Mouse (Mus musculus): Measurements from ENCODE around the gene Adipor2. TPM values are rescaled to one million over a fixed set of nuclear protein-coding genes. Genes with fewer than 3 reads are reported as not detected.

The Adipor2 gene
- 104 and 111 TPM in 2 replicates for polyA plus RNA-seq (2011; ENCODE audit: insufficient read depth, insufficient read length, low read depth, missing spikeins)

DNA sequence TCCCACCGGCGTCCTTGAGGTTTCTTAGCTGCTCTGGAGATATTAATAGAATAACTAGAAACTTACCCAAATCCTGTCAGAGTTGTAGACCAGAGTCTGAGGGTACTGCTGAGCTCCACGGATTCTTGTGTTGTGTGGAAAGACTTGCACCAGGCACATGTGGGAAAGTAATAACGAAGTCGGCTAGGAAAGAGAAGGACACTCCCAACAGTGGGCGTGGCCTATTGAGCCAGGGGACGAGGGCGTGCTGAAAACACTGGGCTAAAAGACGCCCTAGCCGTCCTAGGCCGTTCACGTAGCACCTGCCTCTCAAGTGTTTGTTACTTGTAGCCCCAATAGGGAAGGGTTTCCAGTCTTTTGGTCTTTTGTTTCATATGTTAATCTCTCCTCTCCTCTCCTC lies at the start of gene Adipor2:
Gene Adipor2, minus strand, starts transcription at position 351 of the 400 bp plus-strand sequence.
- Histone ChIP-seq H3K36me3 (ENCODE audit: control insufficient read depth, insufficient read depth, low read length, poor library complexity, severe bottlenecking) (no peaks in the 10 kb centered on the region), H3K4me3 (ENCODE audit: low read depth, low read length) (peak within 1 kb of the TSS; percentile 85), H3K9me3 (replicated peaks; ENCODE audit: control insufficient read depth, insufficient read depth, low read length, poor library complexity, severe bottlenecking) (no peaks in the 10 kb centered on the region), H3K9ac (ENCODE audit: low read depth, poor library complexity, severe bottlenecking) (peak within 1 kb of the TSS; percentile 77), H3K4me1 (ENCODE audit: control insufficient read depth, insufficient read depth, low read length) (peaks cover 3% of the 10 kb centered on the region), H3K27ac (ENCODE audit: insufficient read depth, low read length) (peak within 1 kb of the TSS; percentile 94), H3K27me3 (ENCODE audit: control insufficient read depth, insufficient read depth, low read length, poor library complexity, severe bottlenecking) (no peaks in the 10 kb centered on the region)
- TF ChIP-seq POLR2A (IDR thresholded peaks at IDR 0.05; ENCODE audit: insufficient read depth, low read length) (peak; percentile 68), EP300 (IDR thresholded peaks at IDR 0.05; ENCODE audit: insufficient read depth, low read depth, low read length) (peak; percentile 96), CTCF (IDR thresholded peaks at IDR 0.05; ENCODE audit: low read depth, low read length) (no peak)

DNA sequence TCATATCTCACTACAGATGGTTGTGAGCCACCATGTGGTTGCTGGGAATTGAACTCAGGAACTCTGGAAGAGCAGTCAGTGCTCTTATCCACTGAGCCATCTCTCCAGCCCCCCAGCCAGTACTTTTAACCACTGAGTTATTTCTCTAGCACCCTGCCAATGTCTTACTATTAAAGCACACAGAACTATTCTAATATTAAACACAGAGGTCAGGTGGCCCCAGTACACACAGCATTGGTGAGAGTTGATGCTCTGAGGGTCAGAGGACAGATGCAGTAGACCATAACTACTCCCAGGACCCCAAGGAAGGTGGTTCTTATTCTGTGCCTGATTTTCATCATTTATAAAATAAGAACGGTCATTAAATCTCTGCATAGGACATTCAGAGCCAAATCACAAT lies 48.7 kb upstream of the Adipor2 start:
- Histone ChIP-seq H3K27ac (ENCODE audit: insufficient read depth, low read length) (no peak overlapping the region), H3K9ac (ENCODE audit: low read depth, poor library complexity, severe bottlenecking) (no peak overlapping the region), H3K4me3 (ENCODE audit: low read depth, low read length) (no peak overlapping the region), H3K36me3 (ENCODE audit: control insufficient read depth, insufficient read depth, low read length, poor library complexity, severe bottlenecking) (no peaks in the 10 kb centered on the region), H3K27me3 (ENCODE audit: control insufficient read depth, insufficient read depth, low read length, poor library complexity, severe bottlenecking) (no peaks in the 10 kb centered on the region), H3K4me1 (ENCODE audit: control insufficient read depth, insufficient read depth, low read length) (peaks cover 2% of the 10 kb centered on the region), H3K9me3 (replicated peaks; ENCODE audit: control insufficient read depth, insufficient read depth, low read length, poor library complexity, severe bottlenecking) (no peaks in the 10 kb centered on the region)
- TF ChIP-seq CTCF (IDR thresholded peaks at IDR 0.05; ENCODE audit: low read depth, low read length) (no peak), POLR2A (IDR thresholded peaks at IDR 0.05; ENCODE audit: insufficient read depth, low read length) (no peak), EP300 (IDR thresholded peaks at IDR 0.05; ENCODE audit: insufficient read depth, low read depth, low read length) (no peak)

DNA sequence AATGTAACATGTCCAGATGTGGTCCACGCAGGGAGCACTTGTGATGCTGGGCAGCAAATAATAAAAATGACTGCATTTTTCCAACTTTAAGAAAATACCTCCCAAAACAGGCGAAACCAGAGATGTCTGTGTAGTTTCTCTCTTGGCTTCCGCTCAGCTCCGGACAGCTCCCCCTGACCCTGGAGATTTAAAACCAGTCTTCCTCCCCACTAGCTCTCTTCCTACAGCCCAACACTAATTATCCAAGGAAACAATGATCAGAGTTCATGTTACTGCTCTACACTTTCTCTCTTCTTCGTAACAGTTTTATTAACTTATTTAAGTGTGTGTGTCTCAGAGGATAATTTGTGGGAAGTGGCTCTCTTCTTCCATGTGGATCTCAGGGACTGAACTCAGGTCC lies 42.9 kb upstream of the Adipor2 start:
- H3K36me3 ChIP-seq (ENCODE audit: control insufficient read depth, insufficient read depth, low read length, poor library complexity, severe bottlenecking) = no peaks in the 10 kb centered on the region
- H3K9ac ChIP-seq (ENCODE audit: low read depth, poor library complexity, severe bottlenecking) = no peak overlapping the region
- H3K27me3 ChIP-seq (ENCODE audit: control insufficient read depth, insufficient read depth, low read length, poor library complexity, severe bottlenecking) = no peaks in the 10 kb centered on the region
- H3K9me3 ChIP-seq (replicated peaks; ENCODE audit: control insufficient read depth, insufficient read depth, low read length, poor library complexity, severe bottlenecking) = no peaks in the 10 kb centered on the region
- H3K4me1 ChIP-seq (ENCODE audit: control insufficient read depth, insufficient read depth, low read length) = no peaks in the 10 kb centered on the region
- no peak overlapping the region for H3K4me3 ChIP-seq (ENCODE audit: low read depth, low read length)
- no peak overlapping the region for H3K27ac ChIP-seq (ENCODE audit: insufficient read depth, low read length)
- TF ChIP-seq POLR2A (IDR thresholded peaks at IDR 0.05; ENCODE audit: insufficient read depth, low read length) = no peak
- no peak for TF ChIP-seq EP300 (IDR thresholded peaks at IDR 0.05; ENCODE audit: insufficient read depth, low read depth, low read length)
- TF ChIP-seq CTCF (IDR thresholded peaks at IDR 0.05; ENCODE audit: low read depth, low read length) = no peak

DNA sequence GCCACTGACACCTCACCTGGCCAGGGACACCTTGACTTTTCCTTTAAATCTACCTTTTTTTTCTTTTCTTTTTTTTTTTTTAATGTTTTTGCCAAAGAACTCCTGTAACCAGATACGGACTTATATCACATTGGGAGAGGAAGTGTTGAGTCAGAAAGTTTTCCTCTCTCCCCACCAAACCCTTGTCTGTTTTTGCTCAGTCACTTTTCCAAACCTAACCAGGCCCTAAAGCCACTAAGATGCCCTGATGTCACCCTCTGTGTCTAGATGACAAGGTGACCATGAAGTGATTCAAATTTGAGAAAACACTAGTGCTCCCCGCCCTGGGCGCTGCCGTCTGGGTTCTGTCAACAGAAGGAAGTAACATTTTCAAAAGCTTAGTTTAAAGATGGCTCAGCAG lies 41.5 kb upstream of the Adipor2 start:
- no peak for TF ChIP-seq EP300 (IDR thresholded peaks at IDR 0.05; ENCODE audit: insufficient read depth, low read depth, low read length)
- TF ChIP-seq POLR2A (IDR thresholded peaks at IDR 0.05; ENCODE audit: insufficient read depth, low read length) = no peak
- TF ChIP-seq CTCF (IDR thresholded peaks at IDR 0.05; ENCODE audit: low read depth, low read length) = no peak
- H3K27ac ChIP-seq (ENCODE audit: insufficient read depth, low read length) = no peak overlapping the region
- H3K9ac ChIP-seq (ENCODE audit: low read depth, poor library complexity, severe bottlenecking) = no peak overlapping the region

DNA sequence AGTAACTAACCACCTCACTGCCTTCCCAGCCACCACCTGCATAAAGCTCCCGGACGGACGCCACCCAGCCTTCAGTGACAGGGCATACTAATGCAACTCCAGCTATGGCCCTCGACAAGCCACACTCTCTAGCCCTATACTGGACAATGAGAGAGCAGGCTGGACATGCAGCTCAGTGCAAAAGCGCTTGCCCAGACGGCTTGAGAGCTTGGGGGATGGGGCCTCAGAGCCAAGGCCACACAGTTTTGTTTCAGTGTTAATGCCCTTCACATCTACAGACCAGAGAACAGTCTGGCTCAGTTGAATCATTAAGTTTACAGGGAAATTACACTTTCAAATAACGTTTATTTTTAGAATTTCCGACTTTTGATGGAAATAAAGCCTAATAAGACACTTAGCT lies 40.7 kb upstream of the Adipor2 start:
- TF ChIP-seq EP300 (IDR thresholded peaks at IDR 0.05; ENCODE audit: insufficient read depth, low read depth, low read length) (no peak), CTCF (IDR thresholded peaks at IDR 0.05; ENCODE audit: low read depth, low read length) (no peak), POLR2A (IDR thresholded peaks at IDR 0.05; ENCODE audit: insufficient read depth, low read length) (no peak)
- Histone ChIP-seq H3K4me3 (ENCODE audit: low read depth, low read length) (no peak overlapping the region), H3K27ac (ENCODE audit: insufficient read depth, low read length) (no peak overlapping the region), H3K9ac (ENCODE audit: low read depth, poor library complexity, severe bottlenecking) (no peak overlapping the region), H3K4me1 (ENCODE audit: control insufficient read depth, insufficient read depth, low read length) (no peaks in the 10 kb centered on the region), H3K9me3 (replicated peaks; ENCODE audit: control insufficient read depth, insufficient read depth, low read length, poor library complexity, severe bottlenecking) (no peaks in the 10 kb centered on the region), H3K36me3 (ENCODE audit: control insufficient read depth, insufficient read depth, low read length, poor library complexity, severe bottlenecking) (no peaks in the 10 kb centered on the region), H3K27me3 (ENCODE audit: control insufficient read depth, insufficient read depth, low read length, poor library complexity, severe bottlenecking) (no peaks in the 10 kb centered on the region)

More for the DNA sequence above, 41.5 kb upstream of the Adipor2 start:
- Histone ChIP-seq H3K4me1 (ENCODE audit: control insufficient read depth, insufficient read depth, low read length) (no peaks in the 10 kb centered on the region), H3K27me3 (ENCODE audit: control insufficient read depth, insufficient read depth, low read length, poor library complexity, severe bottlenecking) (no peaks in the 10 kb centered on the region), H3K36me3 (ENCODE audit: control insufficient read depth, insufficient read depth, low read length, poor library complexity, severe bottlenecking) (no peaks in the 10 kb centered on the region), H3K9me3 (replicated peaks; ENCODE audit: control insufficient read depth, insufficient read depth, low read length, poor library complexity, severe bottlenecking) (no peaks in the 10 kb centered on the region), H3K4me3 (ENCODE audit: low read depth, low read length) (no peak overlapping the region)

DNA sequence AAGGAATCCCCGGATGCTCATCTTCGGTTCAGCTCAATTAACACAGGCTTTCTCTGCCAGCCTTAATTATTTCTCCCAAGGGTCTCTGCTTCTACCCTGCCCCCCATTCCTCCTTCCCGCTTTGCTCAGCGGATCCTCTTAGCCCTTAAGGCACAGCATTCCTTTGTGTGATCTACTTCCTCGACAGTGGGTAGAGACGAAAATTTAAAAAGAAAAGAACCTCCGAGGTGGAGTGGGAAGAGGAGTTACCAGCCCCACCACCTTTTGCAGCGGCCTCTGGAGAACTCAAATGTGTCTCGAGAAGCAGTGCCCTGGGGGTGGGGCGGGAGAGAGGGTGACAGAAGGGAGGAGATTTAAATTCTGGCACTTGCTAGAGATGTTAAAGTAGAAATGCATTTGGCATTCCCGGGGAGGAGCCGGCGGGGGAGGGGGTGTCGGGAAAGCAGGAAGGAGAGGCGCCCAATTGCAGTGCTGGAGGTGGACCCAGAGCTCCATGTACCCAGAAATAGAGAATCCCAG lies 34.5 kb upstream of the Adipor2 start:
- no peaks in the 10 kb centered on the region for H3K27me3 ChIP-seq (ENCODE audit: control insufficient read depth, insufficient read depth, low read length, poor library complexity, severe bottlenecking)
- H3K27ac ChIP-seq (ENCODE audit: insufficient read depth, low read length) = no peak overlapping the region
- peak overlapping the region; percentile 35; the same call in 1 of the 2 replicates for H3K9ac ChIP-seq (ENCODE audit: low read depth, poor library complexity, severe bottlenecking)
- H3K9me3 ChIP-seq (replicated peaks; ENCODE audit: control insufficient read depth, insufficient read depth, low read length, poor library complexity, severe bottlenecking) = no peaks in the 10 kb centered on the region
- H3K36me3 ChIP-seq (ENCODE audit: control insufficient read depth, insufficient read depth, low read length, poor library complexity, severe bottlenecking) = no peaks in the 10 kb centered on the region
- no peak for TF ChIP-seq POLR2A (IDR thresholded peaks at IDR 0.05; ENCODE audit: insufficient read depth, low read length)
- TF ChIP-seq EP300 (IDR thresholded peaks at IDR 0.05; ENCODE audit: insufficient read depth, low read depth, low read length) = no peak
- no peak for TF ChIP-seq CTCF (IDR thresholded peaks at IDR 0.05; ENCODE audit: low read depth, low read length)
- peak overlapping the region; percentile 36; the same call in 1 of the 2 replicates for H3K4me3 ChIP-seq (ENCODE audit: low read depth, low read length)
- H3K4me1 ChIP-seq (ENCODE audit: control insufficient read depth, insufficient read depth, low read length) = peaks cover 7% of the 10 kb centered on the region
